Mouse (Mus musculus) layer of hippocampus, postnatal 25 days (tissue): Measurements from ENCODE around the gene 9230102O04Rik. TPM values are rescaled to one million over a fixed set of nuclear protein-coding genes. Genes with fewer than 3 reads are reported as not detected.

ENCODE experiments used
- DNase-seq, 2 experiments: peaks; one replicate each; pipeline ENCODE4 v3.0.0; 2022; ENCODE audit warnings: mixed read lengths in 2 of 2, low spot score in 1 of 2; ENCODE audit errors: extremely low spot score in 1 of 2
- total RNA-seq, 2 experiments: library from RNA; stranded (reverse); gene quantifications; 2 replicates each; pipeline ENCODE4 v1.2.3; 2021

Gene 9230102O04Rik
- not detected for total RNA-seq

- no peak for DNase-seq
Measured at GRCm38 (mm10) chr2:9888913-9889650, at the start of gene 9230102O04Rik. 9230102O04Rik (minus strand) TSS chr2:9889540.

- DNase-seq, result no peak
Measured at GRCm38 (mm10) chr2:9935965-9936364, 46.6 kb upstream of the 9230102O04Rik start.

GRCm38 (mm10) chr2:9926905-9927283, 37.6 kb upstream of the 9230102O04Rik start:
- no peak for DNase-seq

- no peak for DNase-seq
Measured at GRCm38 (mm10) chr2:9926194-9926904, 37.0 kb upstream of the 9230102O04Rik start.

GRCm38 (mm10) chr2:9918691-9919471, 29.5 kb upstream of the 9230102O04Rik start:
- DNase-seq, result no peak

GRCm38 (mm10) chr2:9917602-9918001, 28.3 kb upstream of the 9230102O04Rik start:
- no peak for DNase-seq

- DNase-seq, result no peak
Measured at GRCm38 (mm10) chr2:9905995-9906394, 16.7 kb upstream of the 9230102O04Rik start.

GRCm38 (mm10) chr2:9903854-9904560, 14.7 kb upstream of the 9230102O04Rik start:
- DNase-seq, result no peak

GRCm38 (mm10) chr2:9897846-9898245, 8.5 kb upstream of the 9230102O04Rik start:
- no peak for DNase-seq

GRCm38 (mm10) chr2:9896097-9896770, 6.9 kb upstream of the 9230102O04Rik start:
- DNase-seq, result no peak

GRCm38 (mm10) chr2:9894836-9895593, 5.7 kb upstream of the 9230102O04Rik start:
- DNase-seq, result no peak

- no peak for DNase-seq
Measured at GRCm38 (mm10) chr2:9893272-9893953, 4.1 kb upstream of the 9230102O04Rik start.

- DNase-seq, result no peak
Measured at GRCm38 (mm10) chr2:9892541-9892940, 3.2 kb upstream of the 9230102O04Rik start.

- DNase-seq, result no peak
Measured at GRCm38 (mm10) chr2:9890906-9891305, 1.6 kb upstream of the 9230102O04Rik start.

- DNase-seq, result no peak
Measured at GRCm38 (mm10) chr2:9890251-9890650, 911 bp upstream of the 9230102O04Rik start.

- DNase-seq, result no peak
Measured at GRCm38 (mm10) chr2:9889651-9890183, 377 bp upstream of the 9230102O04Rik start, which contains the start of gene Gata3. Gata3 (minus strand) TSS chr2:9890034.

- DNase-seq, result no peak
Measured at GRCm38 (mm10) chr2:9887636-9888035, 1.7 kb downstream of the 9230102O04Rik start.

- no peak for DNase-seq
Measured at GRCm38 (mm10) chr2:9886921-9887610, 2.3 kb downstream of the 9230102O04Rik start.
